Mouse (Mus musculus) liver, adult 2 months (tissue): Measurements from ENCODE around the gene Gm2115. TPM values are rescaled to one million over a fixed set of nuclear protein-coding genes. Genes with fewer than 3 reads are reported as not detected.

Experiments used
- DNase-seq: peaks from one replicate; pipeline ENCODE4 v3.0.0-alpha.2; 2011; ENCODE audit warnings: low read depth, low spot score; ENCODE audit errors: extremely low read depth
- H3K27ac ChIP-seq: fragments of 200-500 bp; replicated peaks from 2 replicates; pipeline ENCODE4 v1.5.1; 2012; ENCODE audit warnings: low read depth, mild to moderate bottlenecking, control low read depth, inconsistent platforms, low read length; ENCODE audit not compliant: insufficient read depth
- H3K27me3 ChIP-seq: fragments of 200-500 bp; 2 replicates; pipeline ENCODE4 v1.6.1; 2012; ENCODE audit warnings: mild to moderate bottlenecking, moderate library complexity, low read length, inconsistent platforms; ENCODE audit not compliant: control insufficient read depth, insufficient read depth
- H3K36me3 ChIP-seq: fragments of 200-500 bp; 2 replicates; pipeline ENCODE4 v1.6.1; 2012; ENCODE audit warnings: low read length, inconsistent platforms; ENCODE audit not compliant: control insufficient read depth, insufficient read depth
- H3K4me1 ChIP-seq: fragments of 200-500 bp; 2 replicates; pipeline ENCODE4 v1.6.1; 2011; ENCODE audit warnings: low read length; ENCODE audit not compliant: control insufficient read depth, insufficient read depth
- H3K4me3 ChIP-seq: fragments of 200-500 bp; 2 replicates; pipeline ENCODE4 v1.5.1; 2011; ENCODE audit warnings: low read depth, mild to moderate bottlenecking, control low read depth, low read length, moderate library complexity; ENCODE audit not compliant: insufficient read depth
- H3K79me2 ChIP-seq: fragments of 200-500 bp; 2 replicates; pipeline ENCODE4 v1.6.1; 2012; ENCODE audit warnings: inconsistent platforms, mild to moderate bottlenecking, low read length, moderate library complexity; ENCODE audit not compliant: control insufficient read depth, insufficient read depth
- H3K9ac ChIP-seq: fragments of 200-500 bp; 2 replicates; pipeline ENCODE4 v1.6.1; 2012; ENCODE audit warnings: low read depth, mild to moderate bottlenecking, control low read depth, inconsistent platforms, low read length
- CTCF ChIP-seq: fragments of 200-500 bp; IDR thresholded peaks from 2 replicates; pipeline ENCODE4 v1.5.1; 2011; ENCODE audit warnings: low read depth, low read length, control low read depth
- POLR2A ChIP-seq: fragments of 200-500 bp; IDR thresholded peaks from 2 replicates; pipeline ENCODE4 v1.6.1; 2011; ENCODE audit warnings: low read length, control low read depth; ENCODE audit not compliant: insufficient read depth; ENCODE audit errors: extremely low read depth
- WGBS: fragments of 180-500 bp; shearing (Covaris S2); methylation state at CpG from one replicate; pipeline ENCODE4 v1.1.7; 2018; 5-methylcytosine and 5-hydroxymethylcytosine counted together
- polyA plus RNA-seq: library from polyadenylated mRNA; depleted of rRNA; stranded (reverse); fragments of >200 nt; gene quantifications from 2 replicates; pipeline ENCODE4 v1.2.3, GENCODE M21; 2012
- total RNA-seq: library from RNA; depleted of rRNA; stranded (reverse); fragments of >200 nt; gene quantifications from 2 replicates; pipeline ENCODE4 v1.2.3, GENCODE M21; 2014

Gm2115 gene
- total and polyA plus RNA-seq, 2 experiments = 0.01 TPM; not detected in 1

GRCm38 (mm10) chr7:84521329-84521728 is 7.4 kb upstream of the Gm2115 start:
- Histone ChIP-seq H3K4me3 (no peak overlapping the region), H3K4me1 (no peaks in the 10 kb centered on the region), H3K27ac (no peak overlapping the region), H3K27me3 (peaks cover 7% of the 10 kb centered on the region; the same call in 1 of the 2 replicates), H3K9ac (no peak overlapping the region), H3K79me2 (no peaks in the 10 kb centered on the region), H3K36me3 (no peaks in the 10 kb centered on the region)
- TF ChIP-seq CTCF (no peak), POLR2A (no peak)
- DNase-seq = no peak
- 60% methylated on average over 1 of the region's 1 CpGs for WGBS

DNA sequence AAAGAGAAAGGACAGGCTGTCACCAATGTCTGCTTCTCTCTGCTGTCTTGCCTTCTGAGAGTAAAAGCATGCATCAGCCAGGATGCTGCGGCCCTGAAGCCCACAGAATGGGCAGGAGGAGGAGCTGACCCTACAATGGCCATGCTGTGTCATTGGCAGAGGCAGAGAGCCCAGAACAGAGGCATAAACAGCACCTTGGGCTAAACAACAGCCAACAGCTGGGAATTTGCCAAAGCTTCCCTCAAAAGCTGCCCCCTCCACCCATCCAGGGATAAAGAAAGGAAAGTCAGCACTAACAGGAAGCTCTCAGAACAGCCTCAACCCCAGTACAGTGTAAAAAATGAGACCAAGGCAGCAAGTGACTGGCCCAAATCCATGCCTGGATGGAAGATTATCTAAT is 6.3 kb upstream of the Gm2115 start:
- TF ChIP-seq POLR2A = no peak
- no peak for TF ChIP-seq CTCF

DNA sequence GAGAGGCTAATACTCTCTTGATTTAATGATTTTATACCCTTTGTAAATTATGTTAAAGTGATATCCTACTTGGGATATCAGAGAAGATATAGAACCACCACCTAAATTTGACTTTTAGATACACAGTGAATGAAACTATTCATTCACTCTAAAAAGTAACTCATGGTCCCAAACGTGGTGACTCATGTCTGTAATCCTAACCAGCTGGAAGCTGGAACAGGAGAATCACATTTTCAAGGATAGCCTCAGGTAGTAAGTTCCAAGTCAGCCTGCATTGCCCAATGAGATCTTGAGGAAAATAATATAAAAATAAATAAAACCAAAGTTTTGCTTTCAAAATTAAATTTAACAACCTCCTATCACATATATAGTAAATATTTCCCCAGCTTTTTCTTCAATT is 2.6 kb upstream of the Gm2115 start:
- 37% methylated on average over 1 of the region's 1 CpGs for WGBS
- H3K4me1 ChIP-seq = no peaks in the 10 kb centered on the region
- H3K4me3 ChIP-seq = no peak overlapping the region
- H3K27ac ChIP-seq = no peak overlapping the region
- H3K79me2 ChIP-seq = no peaks in the 10 kb centered on the region
- no peak overlapping the region for H3K9ac ChIP-seq
- TF ChIP-seq CTCF = no peak
- TF ChIP-seq POLR2A = no peak
- peaks cover 24% of the 10 kb centered on the region; the same call in 1 of the 2 replicates for H3K27me3 ChIP-seq
- DNase-seq = no peak
- no peaks in the 10 kb centered on the region for H3K36me3 ChIP-seq

More for the DNA sequence above, 6.3 kb upstream of the Gm2115 start:
- Histone ChIP-seq H3K27ac (no peak overlapping the region), H3K9ac (no peak overlapping the region), H3K4me1 (no peaks in the 10 kb centered on the region), H3K36me3 (no peaks in the 10 kb centered on the region), H3K79me2 (no peaks in the 10 kb centered on the region), H3K27me3 (peaks cover 9% of the 10 kb centered on the region; the same call in 1 of the 2 replicates), H3K4me3 (no peak overlapping the region)
- no peak for DNase-seq
- WGBS = 52% methylated on average over 1 of the region's 1 CpGs

GRCm38 (mm10) chr7:84532795-84533194 is 4.0 kb downstream of the Gm2115 start:
- DNase-seq = no peak
- WGBS = 67% methylated on average over 1 of the region's 1 CpGs
- no peak overlapping the region for H3K27ac ChIP-seq
- H3K4me3 ChIP-seq = no peak overlapping the region
- H3K79me2 ChIP-seq = no peaks in the 10 kb centered on the region
- H3K9ac ChIP-seq = no peak overlapping the region
- no peaks in the 10 kb centered on the region for H3K36me3 ChIP-seq
- H3K4me1 ChIP-seq = no peaks in the 10 kb centered on the region
- TF ChIP-seq POLR2A (no peak), CTCF (no peak)
- peaks cover 30% of the 10 kb centered on the region; the same call in 1 of the 2 replicates for H3K27me3 ChIP-seq

GRCm38 (mm10) chr7:84534632-84535031 is 5.9 kb downstream of the Gm2115 start:
- Histone ChIP-seq H3K36me3 (no peaks in the 10 kb centered on the region), H3K27ac (no peak overlapping the region), H3K9ac (no peak overlapping the region), H3K27me3 (peaks cover 22% of the 10 kb centered on the region; the same call in 1 of the 2 replicates), H3K4me3 (no peak overlapping the region), H3K79me2 (no peaks in the 10 kb centered on the region), H3K4me1 (no peaks in the 10 kb centered on the region)
- TF ChIP-seq POLR2A = no peak
- no peak for TF ChIP-seq CTCF
- 69% methylated on average over 3 of the region's 3 CpGs for WGBS
- no peak for DNase-seq

- Histone ChIP-seq H3K9ac (no peak overlapping the region), H3K27me3 (no peaks in the 10 kb centered on the region; the same call in 1 of the 2 replicates), H3K27ac (no peak overlapping the region), H3K4me3 (no peak overlapping the region), H3K79me2 (no peaks in the 10 kb centered on the region), H3K36me3 (no peaks in the 10 kb centered on the region), H3K4me1 (no peaks in the 10 kb centered on the region)
- no peak for DNase-seq
- TF ChIP-seq POLR2A (no peak), CTCF (no peak)
- 62% methylated on average over 4 of the region's 4 CpGs for WGBS
Observed at GRCm38 (mm10) chr7:84544946-84545345, 16.2 kb downstream of the Gm2115 start.
